Mouse (Mus musculus) urinary bladder, postnatal 36 days (tissue): Measurements from ENCODE around the gene Rbm20.

Source experiments
- DNase-seq, 2 experiments: peaks; one replicate each; pipeline ENCODE4 v3.0.0; 2022; ENCODE audit warnings: low spot score in 2 of 2, mixed read lengths in 1 of 2

Rbm20 gene

DNA sequence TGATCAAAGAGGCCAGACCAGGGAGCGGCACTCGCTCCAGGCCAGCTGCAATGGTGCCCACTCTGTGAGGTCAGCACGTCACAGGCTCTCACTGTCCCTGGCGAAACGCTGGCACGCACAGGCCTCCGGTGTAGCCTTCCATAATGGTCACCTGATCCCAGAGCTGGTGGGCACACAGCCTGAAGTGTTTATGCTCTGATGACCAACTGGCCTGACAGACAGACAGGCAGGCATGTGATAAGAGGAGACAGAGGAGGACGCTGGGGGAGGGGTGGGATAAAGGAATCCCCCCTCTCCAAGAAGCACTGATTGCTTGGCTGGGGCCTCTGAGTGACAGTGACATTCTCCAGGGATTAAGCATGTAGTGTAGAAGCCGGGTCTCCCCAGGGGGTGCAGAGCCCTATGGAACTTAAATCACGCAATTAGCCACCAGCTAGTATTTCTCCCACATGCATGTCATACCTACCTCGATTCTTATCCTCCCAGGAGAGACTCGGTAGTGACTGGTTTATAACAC, 6.4 kb upstream of the Rbm20 start:
- DNase-seq, result no peak

DNA sequence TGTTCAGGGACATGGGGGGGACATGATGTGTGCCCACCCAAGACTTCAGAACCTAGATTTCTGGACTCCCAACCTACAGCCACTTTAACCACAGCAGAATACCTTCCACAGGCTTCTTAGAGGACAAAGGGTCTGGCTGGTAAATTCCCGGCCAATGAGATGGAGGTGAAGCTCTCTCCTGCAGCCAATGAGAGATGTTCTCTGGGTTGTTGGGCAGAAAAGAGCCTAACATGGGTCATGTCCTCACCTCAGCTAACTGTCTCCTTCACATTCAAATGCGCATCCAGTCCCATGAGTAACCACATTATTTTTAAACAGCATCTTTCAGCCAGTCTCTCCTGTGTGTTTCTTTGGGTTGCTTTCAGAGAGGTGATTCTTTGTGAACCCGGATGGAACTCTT, 5.7 kb upstream of the Rbm20 start:
- DNase-seq, result no peak

DNA sequence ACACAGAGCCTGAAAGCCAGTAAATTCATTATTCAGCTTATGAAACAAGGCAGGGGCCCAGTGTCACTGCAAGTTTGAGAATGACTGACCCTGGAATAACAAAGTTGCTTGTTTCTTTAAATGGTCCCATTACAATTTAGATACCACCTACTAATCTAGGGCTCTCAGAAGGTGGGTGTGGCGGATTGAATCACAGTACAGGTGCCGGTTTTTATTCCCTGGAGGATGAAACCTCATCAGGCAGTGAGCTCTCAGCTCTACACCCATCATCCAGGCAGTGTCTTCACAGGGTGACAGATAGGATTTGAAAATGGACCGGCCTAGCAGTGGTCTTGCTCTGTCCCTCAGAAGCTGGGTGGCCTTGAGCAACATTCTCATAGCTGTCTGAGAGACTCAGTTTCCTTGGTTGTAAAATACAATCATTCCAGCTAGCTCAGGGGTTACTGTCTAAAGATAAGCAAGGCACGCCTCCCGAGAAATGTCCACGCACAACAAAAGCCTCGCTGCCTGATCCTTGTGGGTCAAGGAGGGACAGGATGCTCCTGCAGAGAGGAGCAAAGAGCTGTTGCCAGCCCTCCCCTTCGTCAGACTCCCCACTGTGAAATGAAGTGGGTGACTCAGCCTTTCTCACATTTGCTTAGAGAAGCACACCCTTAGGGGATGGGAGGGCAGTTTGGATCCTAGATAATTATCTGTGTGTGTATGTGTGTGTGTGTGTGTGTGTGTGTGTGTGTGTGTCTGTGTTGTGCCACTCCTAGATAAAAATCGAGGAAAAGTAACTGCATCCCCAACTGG, 2.8 kb upstream of the Rbm20 start:
- DNase-seq, result no peak

- no peak for DNase-seq
Measured at GRCm38 (mm10) chr19:53676228-53676627, 878 bp upstream of the Rbm20 start.

- no peak for DNase-seq
Measured at GRCm38 (mm10) chr19:53679194-53679593, 2.1 kb downstream of the Rbm20 start.

DNA sequence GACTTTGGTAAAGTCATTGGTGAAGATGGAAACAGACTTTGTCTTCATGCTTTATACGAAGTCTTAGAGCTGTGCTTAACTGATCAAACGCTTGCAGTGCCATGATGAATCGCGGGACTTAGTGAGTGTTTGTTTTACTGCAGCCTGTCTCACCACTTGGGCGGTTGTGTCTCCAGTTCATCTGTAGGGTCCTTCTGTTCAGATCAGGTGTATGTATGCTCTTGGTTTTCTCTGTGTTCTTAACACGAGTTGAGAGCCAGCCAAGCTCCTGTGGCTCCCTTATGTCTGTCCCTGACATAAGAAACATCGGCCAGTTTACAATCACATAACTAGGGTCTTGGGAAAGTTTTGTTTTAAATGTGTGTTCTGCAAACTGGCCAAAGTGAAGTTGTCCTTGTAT, 2.9 kb downstream of the Rbm20 start:
- DNase-seq, result no peak

DNA sequence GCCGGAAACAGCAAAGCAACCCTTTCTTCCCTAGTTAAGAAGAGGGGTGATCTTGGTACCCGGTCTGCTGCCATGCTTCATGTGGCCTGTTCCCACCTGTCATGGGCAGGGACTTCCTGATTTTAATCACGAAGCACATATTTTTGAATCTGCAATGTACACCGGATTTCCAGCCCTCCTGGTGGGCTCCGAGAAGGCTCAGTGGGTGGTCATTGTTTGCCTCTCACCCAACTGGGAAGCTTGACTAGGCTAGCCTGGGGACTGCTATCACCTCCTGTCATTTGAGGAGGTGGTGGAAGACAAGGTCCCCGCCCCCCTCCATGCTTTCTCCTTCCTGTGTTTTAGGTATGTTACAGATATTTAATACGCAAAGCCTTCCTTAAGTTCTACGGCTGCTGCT, 5.3 kb downstream of the Rbm20 start:
- DNase-seq, result no peak

DNA sequence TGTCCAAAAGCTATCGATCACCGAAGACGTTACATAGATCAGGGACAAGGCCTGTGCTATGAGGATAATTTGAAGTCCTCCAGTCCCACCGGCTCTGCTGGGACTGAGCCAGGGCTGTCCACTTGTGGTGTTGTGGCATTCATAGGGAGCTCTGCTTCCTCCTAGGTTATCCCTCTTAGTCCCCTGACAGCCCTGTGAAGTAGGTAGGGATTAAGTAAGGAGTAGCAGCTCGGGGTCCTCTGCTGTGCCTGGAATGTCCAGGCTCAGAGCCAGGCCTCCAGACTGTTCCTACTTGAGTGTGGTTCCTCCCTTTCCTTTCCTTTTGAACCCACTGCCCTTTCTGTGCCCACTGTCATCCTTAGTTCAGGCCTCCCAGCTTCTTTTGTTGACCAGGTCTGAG, 10.5 kb downstream of the Rbm20 start:
- DNase-seq, result no peak

GRCm38 (mm10) chr19:53690816-53691215, 13.7 kb downstream of the Rbm20 start:
- DNase-seq, result no peak

DNA sequence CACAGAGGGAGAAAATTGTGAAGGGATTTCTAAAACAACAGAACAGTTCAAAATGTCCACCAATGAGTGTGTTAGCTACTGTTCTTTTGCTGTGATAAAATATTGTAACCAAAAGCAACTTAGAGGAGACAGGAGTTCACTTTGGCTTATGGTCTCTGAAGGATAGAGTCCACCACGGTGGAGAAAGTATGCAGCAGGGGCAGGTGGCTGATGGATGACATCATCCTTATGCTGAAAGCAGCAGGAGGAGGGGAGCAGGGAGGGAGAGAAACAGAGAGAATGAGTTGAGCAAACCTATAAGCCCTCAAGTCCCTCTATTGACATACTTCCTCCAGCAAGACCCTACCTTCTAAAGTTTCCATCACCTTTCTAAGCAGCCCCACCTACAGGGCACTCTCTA, 16.9 kb downstream of the Rbm20 start:
- DNase-seq, result no peak

DNA sequence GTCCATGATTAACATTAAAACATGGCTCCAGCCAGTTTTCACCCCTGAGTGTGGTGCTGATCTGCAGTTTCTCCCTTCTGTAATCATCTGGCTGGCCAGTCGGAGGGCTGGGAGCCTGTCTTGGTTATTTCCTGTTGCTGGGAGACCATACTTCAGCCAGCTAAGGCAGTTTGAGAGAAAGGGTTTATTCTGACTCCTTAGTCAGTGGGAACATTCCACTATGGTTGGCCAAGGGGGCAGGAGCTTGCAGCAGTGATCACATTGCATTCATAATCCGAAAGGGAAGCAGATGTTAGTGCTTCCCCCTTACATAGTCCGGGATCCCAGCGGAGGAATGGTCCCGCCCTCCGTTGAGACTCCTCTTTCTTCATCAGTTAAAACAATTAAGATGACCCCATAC, 19.0 kb downstream of the Rbm20 start:
- DNase-seq, result no peak

DNA sequence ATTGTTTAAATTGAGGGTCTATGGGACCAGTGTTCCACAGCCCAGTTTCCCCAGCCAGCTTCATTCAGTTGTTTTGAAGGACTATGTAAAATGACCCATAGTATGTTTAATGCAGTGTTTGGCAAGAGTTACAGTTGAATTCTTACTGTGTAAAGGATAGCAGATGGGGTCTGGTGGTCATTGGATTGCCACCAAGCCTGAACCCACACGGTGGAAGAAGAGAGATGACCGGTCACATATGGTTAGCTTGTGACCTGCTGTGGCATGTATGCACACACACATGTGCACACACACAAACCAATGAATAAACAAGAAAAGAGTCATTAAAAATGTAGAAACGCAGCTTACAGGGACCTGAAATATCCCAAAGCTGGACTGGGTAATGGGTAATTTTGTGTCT, 19.5 kb downstream of the Rbm20 start:
- DNase-seq, result no peak

- no peak for DNase-seq
Measured at GRCm38 (mm10) chr19:53697376-53698126, 20.4 kb downstream of the Rbm20 start.

- no peak for DNase-seq
Measured at GRCm38 (mm10) chr19:53699671-53700070, 22.6 kb downstream of the Rbm20 start.

DNA sequence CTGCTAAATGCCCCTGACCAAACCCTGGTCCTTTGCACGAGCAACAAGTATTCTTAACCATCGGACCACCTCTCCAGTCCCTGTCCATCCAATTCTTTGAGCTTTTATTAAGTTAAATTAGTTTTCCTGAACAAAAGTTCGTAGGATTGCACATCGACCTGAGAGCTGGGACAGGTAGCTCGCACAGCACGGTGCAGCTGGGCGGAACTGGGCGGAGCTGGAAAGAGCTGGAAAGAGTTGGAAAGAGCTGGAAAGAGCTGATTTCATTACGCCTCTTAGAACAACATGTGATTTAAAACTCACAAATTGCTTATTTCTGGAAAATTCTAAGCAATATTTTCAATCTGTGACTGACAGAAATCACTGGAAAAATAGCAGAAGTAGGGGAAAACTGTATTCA, 24.3 kb downstream of the Rbm20 start:
- no peak for DNase-seq

DNA sequence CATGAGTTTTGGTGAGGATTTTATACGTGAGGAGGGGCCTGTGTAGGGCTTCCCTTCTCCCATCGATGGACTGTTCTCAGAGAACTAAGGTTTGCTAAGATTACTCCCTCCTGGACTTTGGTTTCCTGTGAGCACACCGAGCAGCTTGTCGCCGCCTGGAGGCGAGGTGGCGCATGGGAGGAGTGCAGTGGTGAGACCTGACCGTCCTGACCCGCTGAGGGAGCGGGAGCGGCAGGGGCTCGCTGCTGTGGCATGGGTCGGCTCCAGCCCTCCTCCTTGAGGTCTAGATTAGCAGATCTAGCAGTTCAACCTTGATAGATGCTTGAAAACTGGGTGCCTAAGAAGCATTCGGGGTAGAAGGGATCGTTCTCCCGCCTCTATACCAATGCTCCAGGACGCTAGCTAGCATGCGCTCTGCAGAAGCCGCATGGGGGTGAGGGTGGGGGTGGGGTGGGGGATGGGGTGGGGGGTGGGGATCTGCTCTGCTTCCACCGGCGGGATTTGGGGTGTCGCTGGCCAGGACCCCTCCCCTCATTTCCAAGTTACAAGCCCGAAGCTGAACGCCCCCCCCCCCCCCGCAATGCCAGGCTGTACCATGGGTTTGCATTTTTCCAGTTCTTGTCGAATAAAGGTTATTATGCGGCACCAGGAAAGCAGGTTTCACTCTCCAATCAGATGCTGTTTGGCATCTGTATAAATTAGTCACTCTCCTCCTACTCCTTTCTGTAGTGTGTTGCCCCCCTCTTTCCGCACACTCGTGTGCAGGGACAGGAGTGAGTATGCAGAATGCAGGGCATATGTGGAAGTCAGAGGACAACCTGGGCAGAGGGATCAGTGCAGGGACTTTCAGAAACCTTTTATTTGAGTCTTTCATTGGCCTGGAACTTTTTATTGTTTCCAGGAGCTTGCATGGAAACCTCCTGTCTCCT, 28.1 kb downstream of the Rbm20 start:
- DNase-seq, result peak; percentile 26 to 44

DNA sequence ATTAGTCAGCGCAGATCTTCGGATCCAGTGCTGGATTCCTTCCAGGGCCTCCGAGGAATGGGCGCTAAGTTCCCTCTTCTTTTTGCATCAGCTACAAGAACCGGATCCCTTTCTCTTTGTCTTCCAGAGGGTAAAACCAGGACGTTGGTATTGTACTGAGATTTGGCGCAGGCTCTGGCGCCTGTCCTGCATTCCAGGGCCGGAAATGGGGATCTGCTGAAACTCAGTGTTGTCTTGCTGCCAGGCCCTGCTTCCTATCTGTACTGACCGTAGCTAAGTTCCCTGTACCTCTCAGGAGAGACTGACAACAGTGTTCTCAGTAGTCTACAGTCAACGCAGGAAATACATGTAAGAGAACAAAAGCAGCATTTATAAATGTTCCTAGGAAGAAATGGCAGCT, 31.3 kb downstream of the Rbm20 start:
- no peak for DNase-seq

GRCm38 (mm10) chr19:53710861-53711260, 33.8 kb downstream of the Rbm20 start:
- DNase-seq, result no peak

DNA sequence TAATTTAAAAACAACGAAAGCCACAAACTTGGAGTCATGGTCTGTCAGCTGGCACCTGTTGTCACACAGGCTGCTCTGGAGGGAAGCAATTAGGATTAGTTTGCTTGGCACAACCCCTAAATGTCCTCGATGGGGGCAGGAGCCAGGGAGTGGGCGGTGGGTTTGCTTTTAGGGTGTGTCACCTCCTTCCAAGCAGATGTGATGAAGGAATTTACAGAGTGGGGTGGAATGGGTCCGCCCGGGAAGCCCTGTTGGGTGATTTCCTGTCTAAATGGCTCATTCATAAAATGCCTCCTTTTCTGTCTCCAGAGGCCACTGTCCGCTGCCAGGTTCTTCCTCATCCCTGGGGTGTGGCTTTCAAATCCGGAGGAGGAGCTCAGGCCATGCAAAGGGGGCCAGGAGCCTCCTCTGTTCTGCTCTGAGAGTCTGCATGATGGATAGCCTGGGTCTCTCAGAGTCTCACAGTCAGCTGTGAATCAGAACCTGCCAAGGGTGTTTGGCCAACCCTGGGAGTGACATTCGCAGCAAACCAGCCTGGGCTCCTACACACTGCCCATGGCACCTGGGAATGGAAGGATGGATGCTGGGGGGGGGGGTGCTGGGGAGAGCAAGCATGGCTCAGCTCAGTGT, 34.3 kb downstream of the Rbm20 start:
- no peak for DNase-seq

DNA sequence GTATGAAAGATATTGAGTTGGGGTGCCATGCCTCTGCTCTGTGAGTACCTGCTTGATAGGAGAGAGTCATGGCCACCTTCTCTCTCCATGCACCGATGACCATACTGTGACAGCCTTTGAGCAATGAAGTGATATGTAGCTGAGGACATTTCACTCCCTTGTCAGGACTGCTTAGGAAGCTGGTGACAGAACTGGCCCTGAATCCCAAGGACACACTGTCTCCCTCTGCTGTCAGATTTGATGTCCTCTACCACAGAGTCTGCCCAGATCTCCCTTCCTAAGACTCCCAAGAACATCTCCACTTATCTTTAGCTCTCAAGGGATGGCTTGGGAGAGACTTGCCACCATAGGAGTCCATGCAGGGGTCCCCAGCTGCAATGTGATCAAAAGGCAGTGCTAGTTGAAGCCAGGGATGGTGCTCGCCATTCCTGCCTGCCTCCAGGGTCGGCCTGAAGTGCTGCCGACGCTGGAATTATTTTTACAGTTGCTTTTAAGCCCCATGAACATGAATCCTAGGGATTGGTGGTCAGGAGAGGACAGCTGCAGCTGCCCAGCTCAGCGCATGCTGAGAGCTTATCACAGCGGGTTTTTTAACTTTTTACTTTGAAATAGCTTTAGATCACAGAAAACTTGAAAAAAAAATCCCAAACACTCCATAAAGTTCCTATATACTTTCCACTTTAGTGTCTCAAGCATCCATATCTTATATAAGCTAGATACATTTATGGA, 35.4 kb downstream of the Rbm20 start:
- no peak for DNase-seq

GRCm38 (mm10) chr19:53713364-53713763, 36.3 kb downstream of the Rbm20 start:
- DNase-seq, result no peak
